Mouse (Mus musculus): ENCODE results near the gene Tubgcp3. TPM values are rescaled to one million over a fixed set of nuclear protein-coding genes. Genes with fewer than 3 reads are reported as not detected.

Tubgcp3 gene
- total RNA-seq, 2 experiments from 2014 or later = 29.6 to 34.4 TPM

Small RNAs within 50 kb of the gene (microRNA-seq; reads per million reads assigned to microRNA genes)
- gene Gm26483 = not detected

Other genes starting within 250 kb of the Tubgcp3 start
- not detected for gene Spaca7, start 99.2 kb downstream of the Tubgcp3 start, total RNA-seq (2021)
- 10 to 100 TPM; 45.9 to 53.5 TPM for gene Atp11a, start 84.8 kb upstream of the Tubgcp3 start, total RNA-seq (2021)
- 10 to 100 TPM; 43.0 to 52.5 TPM for gene Mcf2l, start 201.6 kb upstream of the Tubgcp3 start, total RNA-seq (2021)